Mouse (Mus musculus): ENCODE data around the gene Clcn7.
A peak's percentile ranks its signal among the peaks of the same experiment; 100 is the strongest.
"Not testable (repeated sequence)": the region's sequence is repeated elsewhere in the genome, so short reads cannot be mapped to it uniquely, and the experiment has no call there.

The Clcn7 gene

GRCm38 (mm10) chr17:25133275-25133698 is at the start of gene Clcn7:
Clcn7 (plus strand) TSS chr17:25133391.
- peak; percentile 83 for DNase-seq (ENCODE audit: low spot score)

- DNase-seq (ENCODE audit: low spot score) = no peak
Measured at GRCm38 (mm10) chr17:25083444-25083931, 49.7 kb upstream of the Clcn7 start, which contains the start of gene Tmem204. Tmem204 (minus strand) TSS chr17:25083591.

GRCm38 (mm10) chr17:25084835-25085385 is 48.3 kb upstream of the Clcn7 start:
- DNase-seq (ENCODE audit: low spot score) = no peak

- DNase-seq (ENCODE audit: low spot score) = no peak
Measured at GRCm38 (mm10) chr17:25086724-25087123, 46.5 kb upstream of the Clcn7 start.

GRCm38 (mm10) chr17:25089158-25089557 is 44.0 kb upstream of the Clcn7 start:
- peak; percentile 49 for DNase-seq (ENCODE audit: low spot score)

GRCm38 (mm10) chr17:25090450-25090849 is 42.7 kb upstream of the Clcn7 start:
- DNase-seq (ENCODE audit: low spot score) = no peak

- no peak for DNase-seq (ENCODE audit: low spot score)
Measured at GRCm38 (mm10) chr17:25096221-25096620, 37.0 kb upstream of the Clcn7 start.

GRCm38 (mm10) chr17:25100052-25100451 is 33.1 kb upstream of the Clcn7 start:
- DNase-seq (ENCODE audit: low spot score) = no peak

- no peak for DNase-seq (ENCODE audit: low spot score)
Measured at GRCm38 (mm10) chr17:25101338-25101737, 31.9 kb upstream of the Clcn7 start.

- DNase-seq (ENCODE audit: low spot score) = no peak
Measured at GRCm38 (mm10) chr17:25107786-25108185, 25.4 kb upstream of the Clcn7 start.

- no peak for DNase-seq (ENCODE audit: low spot score)
Measured at GRCm38 (mm10) chr17:25109578-25109977, 23.6 kb upstream of the Clcn7 start.

- DNase-seq (ENCODE audit: low spot score) = no peak
Measured at GRCm38 (mm10) chr17:25110590-25110989, 22.6 kb upstream of the Clcn7 start.

GRCm38 (mm10) chr17:25111220-25111619 is 22.0 kb upstream of the Clcn7 start:
- no peak for DNase-seq (ENCODE audit: low spot score)

GRCm38 (mm10) chr17:25111739-25112422 is 21.3 kb upstream of the Clcn7 start:
- no peak for DNase-seq (ENCODE audit: low spot score)

GRCm38 (mm10) chr17:25112423-25112810 is 20.8 kb upstream of the Clcn7 start:
- no peak for DNase-seq (ENCODE audit: low spot score)

GRCm38 (mm10) chr17:25114908-25115645 is 18.1 kb upstream of the Clcn7 start:
- no peak for DNase-seq (ENCODE audit: low spot score)

- peak; percentile 91 for DNase-seq (ENCODE audit: low spot score)
Measured at GRCm38 (mm10) chr17:25115664-25116432, 17.3 kb upstream of the Clcn7 start, which contains the start of gene Telo2. Telo2 (minus strand) TSS chr17:25115967.

- DNase-seq (ENCODE audit: low spot score) = peak; percentile 46
Measured at GRCm38 (mm10) chr17:25117263-25117662, 15.9 kb upstream of the Clcn7 start.

- DNase-seq (ENCODE audit: low spot score) = no peak
Measured at GRCm38 (mm10) chr17:25120406-25120805, 12.8 kb upstream of the Clcn7 start, which contains the start of gene Ptx4. Ptx4 (plus strand) TSS chr17:25120760.

- peak; percentile 31 for DNase-seq (ENCODE audit: low spot score)
Measured at GRCm38 (mm10) chr17:25123979-25124378, 9.2 kb upstream of the Clcn7 start.

GRCm38 (mm10) chr17:25125442-25126060 is 7.6 kb upstream of the Clcn7 start:
- not testable (repeated sequence) for DNase-seq (ENCODE audit: low spot score)
